Mouse (Mus musculus) embryonic fibroblast, embryonic 13.5 days (primary cell): ENCODE results near the gene Csrp3.

Experiments
- CTCF ChIP-seq: IDR thresholded peaks from 2 replicates; pipeline ENCODE4 v1.5.1; 2011; ENCODE audit warnings: mild to moderate bottlenecking, control low read depth, low read length, moderate library complexity, borderline replicate concordance; ENCODE audit not compliant: insufficient read depth
- POLR2A ChIP-seq: IDR thresholded peaks from 2 replicates; pipeline ENCODE4 v1.6.1; 2011; ENCODE audit warnings: low read depth, mild to moderate bottlenecking, control low read depth, low read length, moderate library complexity

- TF ChIP-seq POLR2A (no peak), CTCF (no peak)
Measured at GRCm38 (mm10) chr7:48895475-48895874, 47.6 kb upstream of the Csrp3 start.
